Mouse (Mus musculus) adrenal gland, postnatal 10 days (tissue): Measurements from ENCODE around the gene Cry2. TPM values are rescaled to one million over a fixed set of nuclear protein-coding genes. Genes with fewer than 3 reads are reported as not detected.

Source experiments
- DNase-seq: peaks from one replicate; pipeline ENCODE4 v3.0.0; 2021; ENCODE audit warnings: mixed read lengths
- microRNA-seq: library from miRNA; unstranded; fragments of <30 nt; microRNA quantifications from one replicate; pipeline ENCODE4 v1.2.0, GENCODE M21; 2021
- total RNA-seq, 2 experiments: library from RNA; stranded (reverse); gene quantifications; 2 replicates each; pipeline ENCODE4 v1.2.3; 2021

Gene Cry2
- total RNA-seq, 2 experiments from 2014 or later = 39.3 to 41.9 TPM

- DNase-seq = peak; percentile 63
Measured at GRCm38 (mm10) chr2:92370821-92371805, 62.7 kb downstream of the Cry2 start.

GRCm38 (mm10) chr2:92370375-92370774 lies 63.5 kb downstream of the Cry2 start:
- DNase-seq = no peak

- DNase-seq = no peak
Measured at GRCm38 (mm10) chr2:92367383-92368029, 66.3 kb downstream of the Cry2 start.

- no peak for DNase-seq
Measured at GRCm38 (mm10) chr2:92365568-92365967, 68.3 kb downstream of the Cry2 start.

- no peak for DNase-seq
Measured at GRCm38 (mm10) chr2:92364086-92364485, 69.8 kb downstream of the Cry2 start.

GRCm38 (mm10) chr2:92362571-92363228 lies 71.1 kb downstream of the Cry2 start:
- no peak for DNase-seq

GRCm38 (mm10) chr2:92361795-92362194 lies 72.0 kb downstream of the Cry2 start:
- DNase-seq = no peak

GRCm38 (mm10) chr2:92360893-92361292 lies 73.0 kb downstream of the Cry2 start:
- DNase-seq = peak; percentile 53

- peak; percentile 51 for DNase-seq
Measured at GRCm38 (mm10) chr2:92360186-92360823, 73.5 kb downstream of the Cry2 start.

GRCm38 (mm10) chr2:92359301-92359700 lies 74.5 kb downstream of the Cry2 start:
- no peak for DNase-seq

GRCm38 (mm10) chr2:92354224-92354623 lies 79.6 kb downstream of the Cry2 start:
- peak; percentile 4 for DNase-seq

Small RNA genes lying within 50 kb of the gene (microRNA-seq; reads per million reads assigned to microRNA genes)
- not detected for gene Mir7000

Other genes starting within 250 kb of the Cry2 start
- gene Pex16, start 59.4 kb downstream of the Cry2 start, total RNA-seq = 100 to 1,000 TPM; 115 to 130 TPM
- 1 to 10 TPM; 1.7 to 2.2 TPM for gene Large2, start 59.2 kb downstream of the Cry2 start, total RNA-seq
- gene 1700029I15Rik, start 51.5 kb downstream of the Cry2 start, total RNA-seq = 1 to 10 TPM; 7.6 to 9.4 TPM
- 10 to 100 TPM; 22.5 to 28.1 TPM for gene Mapk8ip1, start 32.8 kb downstream of the Cry2 start, total RNA-seq
- 10 to 100 TPM; 14.7 to 17.6 TPM for gene Slc35c1, start 26.5 kb upstream of the Cry2 start, total RNA-seq
- 10 to 100 TPM in 1 of 2 experiments, 1 to 10 TPM in 1; 9.6 to 13.0 TPM for gene Chst1, start 165.7 kb upstream of the Cry2 start, total RNA-seq